Mouse (Mus musculus) splenic B cell, adult 2 months (primary cell): ENCODE data around the gene Gsdma2.
"Not testable (repeated sequence)": the region's sequence is repeated elsewhere in the genome, so short reads cannot be mapped to it uniquely, and the experiment has no call there.

Experiments
- DNase-seq: peaks from one replicate; pipeline ENCODE4 v3.0.0-alpha.2; 2011; ENCODE audit warnings: low read depth, low spot score
- H3K27me3 ChIP-seq: 2 replicates; pipeline ENCODE4 v1.6.1; 2012; ENCODE audit warnings: mild to moderate bottlenecking, low read length, moderate library complexity, mixed read lengths; ENCODE audit not compliant: control insufficient read depth, poor library complexity, insufficient read depth, severe bottlenecking
- H3K36me3 ChIP-seq: 2 replicates; pipeline ENCODE4 v1.6.1; 2012; ENCODE audit warnings: mild to moderate bottlenecking, low read length, moderate library complexity, mixed read lengths; ENCODE audit not compliant: control insufficient read depth, poor library complexity, insufficient read depth, severe bottlenecking

Gsdma2 gene

GRCm38 (mm10) chr11:98680595-98680994 lies 34.0 kb downstream of the Gsdma2 start:
- H3K36me3 ChIP-seq, H3K27me3 ChIP-seq, DNase-seq: not testable (repeated sequence)

- no peak for DNase-seq
- Histone ChIP-seq H3K36me3 (0 out of 2 replicates have a peak, but pooled peaks cover 3% of the 10 kb centered on the region), H3K27me3 (no peaks in the 10 kb centered on the region)
Observed at GRCm38 (mm10) chr11:98681186-98681585, 34.6 kb downstream of the Gsdma2 start.

- Histone ChIP-seq H3K36me3 (peaks cover 3% of the 10 kb centered on the region; the same call in 1 of the 2 replicates), H3K27me3 (no peaks in the 10 kb centered on the region)
- peak; percentile 97 for DNase-seq
Observed at GRCm38 (mm10) chr11:98681786-98682745, 35.5 kb downstream of the Gsdma2 start, which contains the start of gene Psmd3. Psmd3 (plus strand) TSS chr11:98682554.

GRCm38 (mm10) chr11:98682811-98683210 lies 36.3 kb downstream of the Gsdma2 start:
- H3K27me3 ChIP-seq = no peaks in the 10 kb centered on the region
- no peak for DNase-seq

GRCm38 (mm10) chr11:98685642-98686041 lies 39.1 kb downstream of the Gsdma2 start:
- Histone ChIP-seq H3K27me3 (no peaks in the 10 kb centered on the region), H3K36me3 (peaks cover 10% of the 10 kb centered on the region; the same call in 1 of the 2 replicates)
- DNase-seq = no peak

More at GRCm38 (mm10) chr11:98682811-98683210, 36.3 kb downstream of the Gsdma2 start:
- peaks cover 6% of the 10 kb centered on the region; the same call in 1 of the 2 replicates for H3K36me3 ChIP-seq

GRCm38 (mm10) chr11:98686976-98687375 lies 40.4 kb downstream of the Gsdma2 start:
- DNase-seq = no peak
- H3K36me3 ChIP-seq = peaks cover 19% of the 10 kb centered on the region
- H3K27me3 ChIP-seq = no peaks in the 10 kb centered on the region

- Histone ChIP-seq H3K27me3 (no peaks in the 10 kb centered on the region), H3K36me3 (peaks cover 22% of the 10 kb centered on the region)
- no peak for DNase-seq
Observed at GRCm38 (mm10) chr11:98688009-98688408, 41.5 kb downstream of the Gsdma2 start.

GRCm38 (mm10) chr11:98693201-98693600 lies 46.6 kb downstream of the Gsdma2 start:
- H3K27me3 ChIP-seq = no peaks in the 10 kb centered on the region
- DNase-seq = no peak
- H3K36me3 ChIP-seq = peaks cover 23% of the 10 kb centered on the region

GRCm38 (mm10) chr11:98693746-98694145 lies 47.2 kb downstream of the Gsdma2 start:
- Histone ChIP-seq H3K36me3 (peaks cover 23% of the 10 kb centered on the region), H3K27me3 (no peaks in the 10 kb centered on the region)
- DNase-seq = no peak

- DNase-seq = no peak
Observed at GRCm38 (mm10) chr11:98694301-98694700, 47.7 kb downstream of the Gsdma2 start.

GRCm38 (mm10) chr11:98695408-98695807 lies 48.8 kb downstream of the Gsdma2 start:
- Histone ChIP-seq H3K27me3 (no peaks in the 10 kb centered on the region), H3K36me3 (peaks cover 20% of the 10 kb centered on the region)
- no peak for DNase-seq

More at GRCm38 (mm10) chr11:98694301-98694700, 47.7 kb downstream of the Gsdma2 start:
- Histone ChIP-seq H3K27me3 (no peaks in the 10 kb centered on the region), H3K36me3 (peaks cover 23% of the 10 kb centered on the region)

GRCm38 (mm10) chr11:98696454-98697216 lies 50.1 kb downstream of the Gsdma2 start:
- no peak for DNase-seq
- H3K36me3 ChIP-seq = peaks cover 14% of the 10 kb centered on the region
- H3K27me3 ChIP-seq = no peaks in the 10 kb centered on the region

- H3K36me3 ChIP-seq = peaks cover 9% of the 10 kb centered on the region
- no peaks in the 10 kb centered on the region for H3K27me3 ChIP-seq
- no peak for DNase-seq
Observed at GRCm38 (mm10) chr11:98697225-98697624, 50.7 kb downstream of the Gsdma2 start.

- Histone ChIP-seq H3K36me3 (peaks cover 2% of the 10 kb centered on the region), H3K27me3 (no peaks in the 10 kb centered on the region)
- DNase-seq = no peak
Observed at GRCm38 (mm10) chr11:98698849-98699640, 52.5 kb downstream of the Gsdma2 start.
